Mouse (Mus musculus) limb, embryonic 12.5 days (tissue): ENCODE measurements at regions not wholly inside any gene's neighbourhood (a gene's known extent, or its start where the extent isn't known, plus 50 kb on each side); places are given as distances from the start of the nearest gene placed in this dataset.

ENCODE experiments used
- ATAC-seq: fragments of 200-750 bp; cut with Nextera tagmentation; 2 replicates; pipeline ENCODE4 v1.8.0; 2017; ENCODE audit warnings: low read depth, moderate TSS enrichment; ENCODE audit not compliant: insufficient number of reproducible peaks, insufficient read depth, low FRiP score, low TSS enrichment
- H3K27ac ChIP-seq: fragments of 300-500 bp; sonication (generic); 2 replicates; pipeline ENCODE4 v1.5.1; 2016; ENCODE audit warnings: mild to moderate bottlenecking, moderate library complexity
- H3K27me3 ChIP-seq: fragments of 300-500 bp; sonication (generic); 2 replicates; pipeline ENCODE4 v1.6.1; 2016; ENCODE audit warnings: mild to moderate bottlenecking, moderate library complexity
- H3K36me3 ChIP-seq: fragments of 300-500 bp; sonication (generic); 2 replicates; pipeline ENCODE4 v1.6.1; 2016; ENCODE audit warnings: mild to moderate bottlenecking, moderate library complexity
- H3K4me1 ChIP-seq: fragments of 300-500 bp; sonication (generic); replicated peaks from 2 replicates; pipeline ENCODE4 v1.6.1; 2016
- H3K4me2 ChIP-seq: fragments of 300-500 bp; sonication (generic); 2 replicates; pipeline ENCODE4 v1.6.1; 2016; ENCODE audit warnings: mild to moderate bottlenecking, moderate library complexity
- H3K4me3 ChIP-seq: fragments of 300-500 bp; sonication (generic); replicated peaks from 2 replicates; pipeline ENCODE4 v1.5.1; 2016; ENCODE audit warnings: mild to moderate bottlenecking
- H3K9ac ChIP-seq: fragments of 300-500 bp; sonication (generic); replicated peaks from 2 replicates; pipeline ENCODE4 v1.6.1; 2016; ENCODE audit warnings: mild to moderate bottlenecking, moderate library complexity
- H3K9me3 ChIP-seq: fragments of 300-500 bp; sonication (generic); 2 replicates; pipeline ENCODE4 v1.6.1; 2016; ENCODE audit warnings: mild to moderate bottlenecking, moderate library complexity
- WGBS: fragments of 180-500 bp; shearing (Covaris S2); methylation state at CpG from one replicate; pipeline ENCODE4 v1.1.7; 2016; 5-methylcytosine and 5-hydroxymethylcytosine counted together

DNA sequence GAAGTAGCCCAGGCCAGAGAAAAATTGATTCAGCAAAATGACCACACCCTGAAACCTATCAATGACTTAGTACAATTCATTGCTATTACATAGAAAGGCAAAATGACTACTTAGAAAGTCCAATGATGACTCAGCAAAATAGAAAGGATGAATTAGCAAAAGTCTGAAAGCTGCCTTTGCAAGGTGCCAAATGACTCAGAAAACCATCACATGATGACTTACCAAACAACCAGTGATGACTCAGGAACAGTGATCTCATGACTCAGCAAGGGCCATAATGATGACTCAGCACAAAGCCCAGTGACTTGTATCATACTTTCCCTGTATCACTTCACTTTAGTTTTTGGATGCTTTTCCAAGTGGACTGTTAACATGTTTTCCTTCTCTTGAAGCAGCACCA, 535.6 kb upstream of the Camk1g start:
- Histone ChIP-seq H3K27me3 (no peaks in the 10 kb centered on the region), H3K4me2 (no peak overlapping the region), H3K4me3 (no peak overlapping the region), H3K27ac (no peak overlapping the region), H3K36me3 (no peaks in the 10 kb centered on the region), H3K4me1 (no peaks in the 10 kb centered on the region), H3K9me3 (no peaks in the 10 kb centered on the region), H3K9ac (no peak overlapping the region)
- ATAC-seq: no peak

DNA sequence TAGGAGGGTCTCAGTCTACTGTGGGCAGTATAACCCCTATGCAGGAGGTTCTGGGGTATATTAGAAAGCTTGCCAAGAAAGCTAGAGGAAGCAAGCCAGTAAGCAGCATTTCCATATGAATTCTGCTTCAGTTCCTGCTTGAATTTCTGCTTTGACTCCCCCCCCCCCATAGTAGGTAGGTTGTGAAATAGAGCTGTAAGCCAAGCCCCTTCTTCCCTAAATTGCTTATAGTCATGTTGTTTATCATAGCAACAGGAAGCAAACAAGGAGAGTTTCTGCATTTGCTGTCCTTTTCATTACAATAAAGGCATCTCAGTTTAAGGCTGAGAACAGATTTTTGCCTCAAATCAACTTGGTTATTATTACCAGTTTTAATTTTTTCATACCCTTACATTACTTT, 524.0 kb upstream of the Camk1g start:
- no peaks in the 10 kb centered on the region for H3K36me3 ChIP-seq
- H3K27ac ChIP-seq: no peak overlapping the region

DNA sequence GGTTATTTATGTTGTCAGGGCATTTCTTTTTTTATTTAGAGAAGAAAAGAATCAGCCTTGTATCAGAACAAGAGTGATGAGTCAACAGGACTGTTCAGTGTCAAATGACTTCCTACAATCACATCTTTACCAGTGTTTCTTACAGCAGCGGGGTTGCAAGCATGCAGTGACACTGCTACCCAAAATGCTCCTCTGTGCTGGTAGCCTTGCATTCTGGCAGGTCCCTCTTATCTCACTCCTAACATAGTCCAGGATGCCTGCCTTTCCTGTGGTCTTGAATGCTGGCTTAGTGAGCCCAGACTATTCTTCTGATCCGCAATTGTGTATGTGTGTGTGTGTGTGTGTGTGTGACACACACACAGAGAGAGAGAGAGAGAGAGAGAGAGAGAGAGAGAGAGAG, 506.4 kb upstream of the Camk1g start:
- no peak overlapping the region for H3K4me2 ChIP-seq
- no peak overlapping the region for H3K9ac ChIP-seq
- H3K27me3 ChIP-seq: no peaks in the 10 kb centered on the region
- H3K9me3 ChIP-seq: no peaks in the 10 kb centered on the region
- no peaks in the 10 kb centered on the region for H3K36me3 ChIP-seq
- no peak overlapping the region for H3K4me3 ChIP-seq
- no peak for ATAC-seq
- H3K4me1 ChIP-seq: no peaks in the 10 kb centered on the region
- 69% methylated on average over 2 of the region's 2 CpGs for WGBS
- no peak overlapping the region for H3K27ac ChIP-seq

More for the DNA sequence above, 524.0 kb upstream of the Camk1g start:
- H3K4me1 ChIP-seq: no peaks in the 10 kb centered on the region
- no peak overlapping the region for H3K4me3 ChIP-seq
- H3K9me3 ChIP-seq: no peaks in the 10 kb centered on the region
- no peak overlapping the region for H3K4me2 ChIP-seq
- peaks cover 7% of the 10 kb centered on the region for H3K27me3 ChIP-seq
- H3K9ac ChIP-seq: no peak overlapping the region
- ATAC-seq: no peak

DNA sequence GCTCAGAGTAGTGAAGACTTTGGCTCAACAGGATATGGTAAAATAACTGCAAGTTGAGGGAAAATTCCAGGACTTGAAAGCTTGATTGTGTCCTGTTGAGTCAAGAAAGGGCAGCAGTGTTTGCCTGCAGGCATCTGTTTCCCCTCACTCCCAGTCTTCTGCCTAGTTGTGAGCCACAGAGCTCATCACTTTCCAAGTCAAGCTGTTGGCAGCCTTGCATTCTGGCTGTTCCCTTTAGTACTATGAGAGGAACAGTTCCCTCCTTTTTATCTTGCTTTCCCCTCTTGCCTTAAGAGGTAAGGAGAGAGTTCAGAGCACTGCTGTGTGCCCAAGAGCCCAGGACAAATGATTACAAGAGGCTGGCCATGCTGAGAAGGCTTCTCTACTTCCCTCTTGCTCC, 506.0 kb upstream of the Camk1g start:
- H3K9ac ChIP-seq: no peak overlapping the region
- no peak for ATAC-seq

DNA sequence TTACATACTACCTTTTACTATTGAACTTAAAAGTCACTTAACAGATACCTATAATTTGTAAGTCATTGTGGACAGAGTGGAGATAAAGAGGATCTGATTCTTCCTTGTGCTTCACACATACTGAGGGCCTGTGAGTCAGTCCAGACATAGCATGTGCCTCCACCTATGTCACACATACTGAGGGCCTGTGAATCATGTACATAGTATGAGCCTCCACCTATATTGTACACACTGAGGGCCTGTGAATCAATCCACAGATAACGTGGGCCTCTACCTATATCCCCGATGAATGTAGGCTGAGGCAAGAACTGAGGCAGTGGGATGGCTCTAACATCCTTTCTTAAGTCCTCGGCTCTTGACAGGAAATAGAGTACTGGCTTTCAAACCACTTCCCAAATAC, 505.2 kb upstream of the Camk1g start:
- Histone ChIP-seq H3K4me1 (no peaks in the 10 kb centered on the region), H3K27ac (no peak overlapping the region), H3K9me3 (no peaks in the 10 kb centered on the region), H3K9ac (no peak overlapping the region), H3K4me3 (no peak overlapping the region), H3K36me3 (no peaks in the 10 kb centered on the region), H3K4me2 (no peak overlapping the region), H3K27me3 (no peaks in the 10 kb centered on the region)
- no peak for ATAC-seq
- WGBS: 90% methylated on average over 3 of the region's 3 CpGs

More for the DNA sequence above, 506.0 kb upstream of the Camk1g start:
- no peaks in the 10 kb centered on the region for H3K36me3 ChIP-seq
- H3K4me2 ChIP-seq: no peak overlapping the region
- no peak overlapping the region for H3K4me3 ChIP-seq
- no peak overlapping the region for H3K27ac ChIP-seq
- no peaks in the 10 kb centered on the region for H3K27me3 ChIP-seq
- H3K4me1 ChIP-seq: no peaks in the 10 kb centered on the region
- no peaks in the 10 kb centered on the region for H3K9me3 ChIP-seq

DNA sequence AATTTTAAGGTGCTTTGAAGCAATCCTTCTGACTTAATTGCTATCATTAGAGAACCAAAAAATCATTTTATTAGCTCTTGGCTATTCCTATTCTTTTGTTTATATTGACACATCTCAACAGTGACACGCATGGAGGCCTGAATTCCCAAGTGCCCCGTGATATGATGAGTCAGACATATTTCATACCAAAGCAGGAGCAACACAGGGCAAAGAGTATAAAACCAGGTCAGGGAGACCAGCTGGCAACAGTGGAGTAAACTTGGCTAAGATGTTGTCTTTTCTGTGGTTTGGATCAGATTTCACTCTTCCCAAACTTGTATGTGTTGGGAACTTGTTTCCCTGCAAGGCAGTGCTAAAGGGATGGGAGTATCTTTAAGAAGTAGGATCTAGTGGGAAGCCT, 500.6 kb upstream of the Camk1g start:
- no peak for ATAC-seq
- no peaks in the 10 kb centered on the region for H3K27me3 ChIP-seq
- 88% methylated on average over 2 of the region's 2 CpGs for WGBS

DNA sequence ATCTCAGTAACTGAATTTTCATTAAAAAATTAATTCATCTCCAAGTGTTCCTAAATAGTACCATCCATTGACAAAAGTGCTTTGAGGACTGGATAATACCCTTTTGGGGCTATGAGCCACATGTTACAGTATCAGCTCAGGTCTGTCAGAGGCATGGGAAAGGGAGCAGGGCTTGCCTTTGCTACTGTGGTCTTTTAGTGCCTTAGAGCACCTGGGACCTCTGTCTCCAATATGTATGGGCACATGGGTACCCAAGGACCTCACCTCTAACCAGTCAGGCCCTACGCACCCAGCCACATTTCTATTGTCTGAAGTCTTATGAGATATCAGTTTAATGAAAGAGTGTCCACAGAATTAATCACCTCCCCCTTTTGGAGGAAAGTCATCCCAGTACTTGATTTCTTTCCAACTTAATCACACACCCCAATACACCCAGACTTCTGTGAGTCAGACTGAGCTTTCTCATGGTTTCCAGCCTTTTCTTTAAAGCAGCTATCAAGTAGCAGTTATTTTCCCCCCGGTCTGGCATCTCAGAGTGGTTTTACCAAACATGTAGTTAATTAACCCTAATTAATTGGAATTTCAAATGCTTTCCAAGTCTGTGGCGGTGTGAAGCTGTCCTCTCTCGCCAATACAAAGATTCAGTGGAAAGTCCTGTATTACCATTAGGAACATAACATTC, 498.7 kb upstream of the Camk1g start:
- no peaks in the 10 kb centered on the region for H3K4me1 ChIP-seq
- H3K9ac ChIP-seq: no peak overlapping the region
- ATAC-seq: no peak
- H3K27ac ChIP-seq: no peak overlapping the region
- WGBS: 63% methylated on average over 4 of the region's 4 CpGs
- no peaks in the 10 kb centered on the region for H3K36me3 ChIP-seq
- H3K9me3 ChIP-seq: no peaks in the 10 kb centered on the region
- no peaks in the 10 kb centered on the region for H3K27me3 ChIP-seq
- H3K4me3 ChIP-seq: no peak overlapping the region
- H3K4me2 ChIP-seq: no peak overlapping the region

More for the DNA sequence above, 500.6 kb upstream of the Camk1g start:
- Histone ChIP-seq H3K9ac (no peak overlapping the region), H3K9me3 (no peaks in the 10 kb centered on the region), H3K4me1 (no peaks in the 10 kb centered on the region), H3K27ac (no peak overlapping the region), H3K36me3 (no peaks in the 10 kb centered on the region), H3K4me2 (no peak overlapping the region), H3K4me3 (no peak overlapping the region)

DNA sequence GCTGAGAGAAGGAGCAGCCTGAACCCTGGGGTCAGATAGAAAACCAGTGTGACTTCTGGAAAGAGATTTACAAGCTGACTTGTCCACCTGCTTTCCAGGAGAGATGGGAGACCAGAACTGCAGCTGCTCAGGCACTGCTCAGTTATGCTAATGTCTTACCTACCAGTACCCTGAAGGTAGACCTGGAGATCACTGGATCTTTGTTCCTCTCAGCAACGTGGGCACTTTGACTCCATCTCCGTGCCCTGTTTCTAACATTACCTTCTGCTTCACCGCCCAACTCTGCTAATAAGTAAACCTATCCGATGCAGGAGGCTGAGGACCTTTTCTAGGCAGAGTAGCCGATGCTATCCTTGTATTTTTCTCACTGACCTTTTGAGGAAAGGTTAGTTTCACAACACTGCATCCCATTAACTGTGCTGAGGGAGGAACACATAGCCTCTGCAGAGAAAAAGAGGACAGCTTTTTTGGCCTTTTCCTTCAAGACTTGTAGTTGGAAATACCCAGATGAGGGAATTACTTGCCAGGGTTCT, 490.7 kb upstream of the Camk1g start:
- no peak overlapping the region for H3K4me2 ChIP-seq
- no peak overlapping the region for H3K27ac ChIP-seq
- H3K4me3 ChIP-seq: no peak overlapping the region
- no peaks in the 10 kb centered on the region for H3K36me3 ChIP-seq
- no peak overlapping the region for H3K9ac ChIP-seq
- H3K4me1 ChIP-seq: 0 out of 2 replicates have a peak, but pooled peaks cover 10% of the 10 kb centered on the region
- no peak for ATAC-seq
- no peaks in the 10 kb centered on the region for H3K27me3 ChIP-seq
- 80% methylated on average over 5 of the region's 5 CpGs for whole genome bisulfite sequencing
- H3K9me3 ChIP-seq: no peaks in the 10 kb centered on the region

DNA sequence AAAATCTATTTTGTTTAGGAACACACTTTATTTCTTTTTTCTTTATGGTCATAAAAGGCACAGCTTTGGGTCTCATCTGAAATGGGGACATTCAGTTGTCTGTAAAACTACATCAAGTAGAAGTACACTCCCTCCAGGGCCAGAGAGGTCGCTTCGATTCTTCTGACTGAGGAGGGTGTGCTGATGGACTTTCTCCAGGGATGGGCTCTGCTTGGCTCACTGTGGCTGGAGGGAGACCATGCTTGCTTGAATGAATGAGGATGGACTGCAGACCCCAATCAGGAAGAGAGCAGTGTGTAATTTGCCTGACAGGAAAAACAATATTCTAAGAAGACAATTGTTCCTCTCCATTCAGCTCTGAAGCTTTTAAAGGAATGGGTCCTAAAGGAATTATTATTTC, 490.3 kb upstream of the Camk1g start:
- Histone ChIP-seq H3K36me3 (no peaks in the 10 kb centered on the region), H3K4me2 (no peak overlapping the region), H3K27ac (no peak overlapping the region), H3K4me3 (no peak overlapping the region), H3K27me3 (no peaks in the 10 kb centered on the region), H3K9me3 (no peaks in the 10 kb centered on the region), H3K9ac (no peak overlapping the region), H3K4me1 (0 out of 2 replicates have a peak, but pooled peaks cover 10% of the 10 kb centered on the region)
- WGBS: 69% methylated on average over 2 of the region's 2 CpGs
- ATAC-seq: no peak

DNA sequence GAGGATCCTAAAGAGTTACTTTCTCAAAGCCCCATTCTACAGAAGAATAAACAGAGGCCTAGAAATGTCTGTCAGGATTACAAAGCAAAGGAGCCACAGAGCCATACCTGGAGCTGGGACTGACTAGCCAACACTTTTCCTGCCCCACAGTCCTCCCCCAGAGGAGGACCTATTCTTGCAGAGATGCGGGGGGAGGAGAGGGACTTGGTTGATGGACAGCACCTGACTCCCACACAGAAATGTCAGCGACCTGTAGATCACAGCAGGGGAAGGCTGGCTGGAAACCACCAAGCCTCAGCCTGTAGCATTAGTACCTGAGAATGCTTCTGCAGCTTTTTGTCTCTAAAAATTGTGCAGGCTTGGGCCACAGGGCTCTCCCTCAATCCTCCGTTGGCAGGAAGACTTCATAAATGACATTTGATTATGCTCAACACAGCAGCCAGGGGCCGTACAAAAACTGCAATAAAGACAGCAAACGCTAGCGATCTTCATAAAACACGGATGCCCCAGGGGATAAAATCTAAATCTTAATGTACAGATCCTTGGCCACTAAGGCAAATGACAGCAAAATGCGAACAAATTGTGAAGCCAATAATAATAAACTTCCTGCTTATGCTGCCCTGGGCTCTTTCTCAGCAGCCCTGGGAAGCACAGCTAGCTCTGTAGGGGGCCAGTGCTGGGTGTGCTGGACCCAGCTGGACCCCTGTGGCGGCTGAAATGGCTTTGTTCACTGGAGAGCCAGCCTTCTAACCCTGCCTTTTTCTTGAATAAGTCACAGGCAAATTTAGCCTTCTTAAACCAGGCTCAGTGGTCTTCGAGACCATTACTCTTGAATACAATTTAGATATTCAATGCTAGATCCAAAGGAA, 489.4 kb upstream of the Camk1g start:
- H3K9ac ChIP-seq: no peak overlapping the region
- H3K36me3 ChIP-seq: no peaks in the 10 kb centered on the region
- H3K9me3 ChIP-seq: no peaks in the 10 kb centered on the region
- ATAC-seq: no peak
- no peak overlapping the region for H3K27ac ChIP-seq
- 0 out of 2 replicates have a peak, but pooled peaks cover 10% of the 10 kb centered on the region for H3K4me1 ChIP-seq
- no peaks in the 10 kb centered on the region for H3K27me3 ChIP-seq
- 32% methylated on average over 10 of the region's 10 CpGs for WGBS
- H3K4me2 ChIP-seq: no peak overlapping the region
- H3K4me3 ChIP-seq: no peak overlapping the region

DNA sequence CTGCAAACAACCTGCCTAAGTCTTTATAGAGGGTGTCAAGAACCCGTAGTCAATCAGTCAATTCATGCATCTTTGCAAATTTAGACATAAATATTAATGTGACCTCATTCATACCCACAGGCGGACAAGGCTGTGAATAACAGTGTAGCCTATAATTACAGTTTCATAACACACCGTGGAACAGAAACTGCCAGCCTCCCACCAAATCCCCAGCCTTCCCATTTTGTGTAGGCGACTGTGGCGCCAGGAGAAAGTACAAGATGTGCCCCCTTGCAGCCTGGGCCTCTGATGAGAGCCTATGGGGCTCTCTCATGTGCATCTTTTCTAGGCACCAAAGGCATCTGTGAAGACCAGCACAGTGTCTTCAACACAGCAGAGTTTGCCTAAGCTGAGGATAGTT, 477.8 kb upstream of the Camk1g start:
- no peaks in the 10 kb centered on the region for H3K9me3 ChIP-seq
- no peak for ATAC-seq
- H3K4me3 ChIP-seq: no peak overlapping the region
- no peak overlapping the region for H3K9ac ChIP-seq
- H3K4me1 ChIP-seq: peaks cover 8% of the 10 kb centered on the region; the same call in 1 of the 2 replicates
- WGBS: 80% methylated on average over 5 of the region's 5 CpGs
- no peaks in the 10 kb centered on the region for H3K27me3 ChIP-seq
- no peak overlapping the region for H3K27ac ChIP-seq
- no peak overlapping the region for H3K4me2 ChIP-seq
- H3K36me3 ChIP-seq: no peaks in the 10 kb centered on the region
